Mouse (Mus musculus): ENCODE data around the gene Icam4. TPM values are rescaled to one million over a fixed set of nuclear protein-coding genes. Genes with fewer than 3 reads are reported as not detected.
"Not testable (repeated sequence)": the region's sequence is repeated elsewhere in the genome, so short reads cannot be mapped to it uniquely, and the experiment has no call there.

The Icam4 gene
- polyA plus RNA-seq, 1 experiment from 2014 or later, result 6.2 TPM

GRCm38 (mm10) chr9:21034481-21035085 is 5.4 kb downstream of the Icam4 start:
- no peaks in the 10 kb centered on the region for H3K36me3 ChIP-seq (ENCODE audit: control insufficient read depth, insufficient read depth, low read length)
- no peak overlapping the region for H3K4me3 ChIP-seq (ENCODE audit: low read depth, low read length)
- no peak overlapping the region for H3K27ac ChIP-seq (ENCODE audit: low read depth, low read length)
- no peaks in the 10 kb centered on the region for H3K9me3 ChIP-seq (ENCODE audit: control insufficient read depth, low read length)
- no peak overlapping the region for H3K9ac ChIP-seq (ENCODE audit: low read length)
- no peak for ATAC-seq (replicated peaks; ENCODE audit: low FRiP score)
- H3K4me2 ChIP-seq (ENCODE audit: low read depth, low read length, severe bottlenecking), result 0 out of 2 replicates have a peak overlapping the region, but pooled peaks have one; percentile 5
- H3K4me1 ChIP-seq (replicated peaks; ENCODE audit: control insufficient read depth, insufficient read depth, low read length), result peaks cover 27% of the 10 kb centered on the region
- 3% methylated on average over 17 of the region's 17 CpGs for WGBS
- H3K27me3 ChIP-seq (ENCODE audit: control insufficient read depth, insufficient read depth, low read length), result peaks cover 91% of the 10 kb centered on the region
- no peak for DNase-seq (ENCODE audit: low spot score)

DNA sequence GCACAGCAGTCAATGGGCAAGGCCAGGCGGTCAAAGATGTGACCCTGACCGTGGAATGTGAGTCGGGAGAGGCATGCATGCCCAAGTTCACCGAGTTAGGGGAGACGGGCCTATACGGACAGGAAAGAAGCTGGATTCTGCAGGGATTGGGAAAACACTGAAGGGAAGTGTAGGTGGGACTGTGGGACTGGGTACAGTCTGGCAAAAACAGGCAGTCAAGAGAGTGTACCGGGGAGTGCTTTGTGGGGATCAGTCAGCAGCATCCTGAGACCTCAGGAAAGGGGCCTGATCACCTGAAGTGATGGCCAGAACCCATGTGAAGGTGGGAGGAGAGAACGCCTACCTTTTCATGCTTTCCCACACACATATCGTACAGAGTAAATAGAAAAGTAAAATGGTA is 6.4 kb downstream of the Icam4 start:
- Histone ChIP-seq H3K4me3 (ENCODE audit: low read depth, low read length) (no peak overlapping the region), H3K9ac (ENCODE audit: low read length) (no peak overlapping the region), H3K27me3 (ENCODE audit: control insufficient read depth, insufficient read depth, low read length) (peaks cover 87% of the 10 kb centered on the region), H3K9me3 (ENCODE audit: control insufficient read depth, low read length) (no peaks in the 10 kb centered on the region), H3K27ac (ENCODE audit: low read depth, low read length) (no peak overlapping the region), H3K36me3 (ENCODE audit: control insufficient read depth, insufficient read depth, low read length) (no peaks in the 10 kb centered on the region), H3K4me1 (replicated peaks; ENCODE audit: control insufficient read depth, insufficient read depth, low read length) (peaks cover 25% of the 10 kb centered on the region), H3K4me2 (ENCODE audit: low read depth, low read length, severe bottlenecking) (no peak overlapping the region)
- WGBS, result 15% methylated on average over 9 of the region's 9 CpGs
- DNase-seq (ENCODE audit: low spot score) (no peak), ATAC-seq (replicated peaks; ENCODE audit: low FRiP score) (no peak)

- DNase-seq (ENCODE audit: low spot score) (no peak), ATAC-seq (replicated peaks; ENCODE audit: low FRiP score) (no peak)
- peaks cover 24% of the 10 kb centered on the region for H3K4me1 ChIP-seq (replicated peaks; ENCODE audit: control insufficient read depth, insufficient read depth, low read length)
- no peak overlapping the region for H3K27ac ChIP-seq (ENCODE audit: low read depth, low read length)
- peaks cover 84% of the 10 kb centered on the region for H3K27me3 ChIP-seq (ENCODE audit: control insufficient read depth, insufficient read depth, low read length)
- no peaks in the 10 kb centered on the region for H3K9me3 ChIP-seq (ENCODE audit: control insufficient read depth, low read length)
- H3K4me3 ChIP-seq (ENCODE audit: low read depth, low read length), result no peak overlapping the region
- H3K4me2 ChIP-seq (ENCODE audit: low read depth, low read length, severe bottlenecking), result no peak overlapping the region
- no peak overlapping the region for H3K9ac ChIP-seq (ENCODE audit: low read length)
- H3K36me3 ChIP-seq (ENCODE audit: control insufficient read depth, insufficient read depth, low read length), result no peaks in the 10 kb centered on the region
- 7% methylated on average over 20 of the region's 20 CpGs for WGBS
Observed at GRCm38 (mm10) chr9:21036161-21036560, 7.0 kb downstream of the Icam4 start.

- no peak overlapping the region for H3K27ac ChIP-seq (ENCODE audit: low read depth, low read length)
- H3K27me3 ChIP-seq (ENCODE audit: control insufficient read depth, insufficient read depth, low read length), result peaks cover 78% of the 10 kb centered on the region
- H3K4me1 ChIP-seq (replicated peaks; ENCODE audit: control insufficient read depth, insufficient read depth, low read length), result peaks cover 21% of the 10 kb centered on the region
- no peak overlapping the region for H3K4me3 ChIP-seq (ENCODE audit: low read depth, low read length)
- no peak overlapping the region for H3K4me2 ChIP-seq (ENCODE audit: low read depth, low read length, severe bottlenecking)
- 2% methylated on average over 22 of the region's 22 CpGs for WGBS
- no peaks in the 10 kb centered on the region for H3K36me3 ChIP-seq (ENCODE audit: control insufficient read depth, insufficient read depth, low read length)
- ATAC-seq (replicated peaks; ENCODE audit: low FRiP score) (no peak), DNase-seq (ENCODE audit: low spot score) (no peak)
- no peak overlapping the region for H3K9ac ChIP-seq (ENCODE audit: low read length)
- no peaks in the 10 kb centered on the region for H3K9me3 ChIP-seq (ENCODE audit: control insufficient read depth, low read length)
Observed at GRCm38 (mm10) chr9:21036666-21037065, 7.5 kb downstream of the Icam4 start.

DNA sequence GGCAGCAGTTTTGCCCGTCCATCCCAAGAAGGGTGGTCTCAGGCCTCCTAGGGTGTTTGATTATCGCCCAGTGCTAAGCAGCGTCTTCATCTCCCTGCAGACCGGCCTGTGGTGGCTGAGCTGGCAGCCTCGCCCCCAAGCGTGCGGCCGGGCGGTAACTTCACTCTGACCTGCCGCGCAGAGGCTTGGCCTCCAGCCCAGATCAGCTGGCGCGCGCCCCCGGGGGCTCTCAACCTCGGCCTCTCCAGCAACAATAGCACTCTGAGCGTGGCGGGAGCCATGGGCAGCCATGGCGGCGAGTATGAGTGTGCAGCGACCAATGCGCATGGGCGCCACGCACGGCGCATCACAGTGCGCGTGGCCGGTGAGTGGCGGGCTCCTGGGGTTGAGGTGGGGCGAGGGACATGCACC is 8.3 kb downstream of the Icam4 start:
- peaks cover 13% of the 10 kb centered on the region for H3K4me1 ChIP-seq (replicated peaks; ENCODE audit: control insufficient read depth, insufficient read depth, low read length)
- H3K4me3 ChIP-seq (ENCODE audit: low read depth, low read length), result peak overlapping the region; percentile 24
- WGBS, result under 1% methylated on average over 31 of the region's 31 CpGs
- no peaks in the 10 kb centered on the region for H3K9me3 ChIP-seq (ENCODE audit: control insufficient read depth, low read length)
- 0 out of 2 replicates have a peak, but pooled peaks have one; percentile 16 for ATAC-seq (replicated peaks; ENCODE audit: low FRiP score)
- peak overlapping the region; percentile 20; the same call in 1 of the 2 replicates for H3K9ac ChIP-seq (ENCODE audit: low read length)
- H3K27me3 ChIP-seq (ENCODE audit: control insufficient read depth, insufficient read depth, low read length), result peaks cover 70% of the 10 kb centered on the region
- no peaks in the 10 kb centered on the region for H3K36me3 ChIP-seq (ENCODE audit: control insufficient read depth, insufficient read depth, low read length)
- DNase-seq (ENCODE audit: low spot score), result peak; percentile 72
- H3K4me2 ChIP-seq (ENCODE audit: low read depth, low read length, severe bottlenecking), result peak overlapping the region; percentile 49
- no peak overlapping the region for H3K27ac ChIP-seq (ENCODE audit: low read depth, low read length)

DNA sequence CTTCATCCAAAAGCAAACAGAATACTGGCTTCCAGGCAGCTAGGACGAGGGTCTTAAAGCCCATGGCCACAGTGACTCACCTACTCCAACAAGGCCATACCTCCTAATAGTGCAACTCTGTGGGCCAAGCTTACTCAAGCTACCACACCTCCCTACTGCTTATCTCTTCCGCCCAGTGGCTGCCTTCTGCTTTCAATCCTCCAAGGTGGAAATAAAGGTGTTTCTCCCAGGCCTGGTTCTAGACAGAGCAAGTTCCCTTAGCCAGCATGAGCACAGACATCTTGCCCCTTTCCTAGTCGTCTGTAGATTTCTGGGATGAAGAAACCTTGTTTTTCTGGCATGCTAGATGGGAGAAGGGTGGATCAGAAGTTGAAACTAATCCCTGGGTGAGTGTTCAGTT is 10.6 kb downstream of the Icam4 start:
- Histone ChIP-seq H3K27ac (ENCODE audit: low read depth, low read length) (no peak overlapping the region), H3K4me2 (ENCODE audit: low read depth, low read length, severe bottlenecking) (no peak overlapping the region), H3K9ac (ENCODE audit: low read length) (no peak overlapping the region), H3K36me3 (ENCODE audit: control insufficient read depth, insufficient read depth, low read length) (no peaks in the 10 kb centered on the region), H3K9me3 (ENCODE audit: control insufficient read depth, low read length) (no peaks in the 10 kb centered on the region), H3K4me1 (replicated peaks; ENCODE audit: control insufficient read depth, insufficient read depth, low read length) (peaks cover 6% of the 10 kb centered on the region; the same call in 1 of the 2 replicates), H3K27me3 (ENCODE audit: control insufficient read depth, insufficient read depth, low read length) (peaks cover 48% of the 10 kb centered on the region), H3K4me3 (ENCODE audit: low read depth, low read length) (no peak overlapping the region)
- WGBS, result 74% methylated on average over 3 of the region's 3 CpGs
- DNase-seq (ENCODE audit: low spot score) (no peak), ATAC-seq (replicated peaks; ENCODE audit: low FRiP score) (no peak)

GRCm38 (mm10) chr9:21041308-21041707 is 12.1 kb downstream of the Icam4 start:
- Histone ChIP-seq H3K36me3 (ENCODE audit: control insufficient read depth, insufficient read depth, low read length) (no peaks in the 10 kb centered on the region), H3K27me3 (ENCODE audit: control insufficient read depth, insufficient read depth, low read length) (peaks cover 33% of the 10 kb centered on the region), H3K27ac (ENCODE audit: low read depth, low read length) (no peak overlapping the region), H3K4me3 (ENCODE audit: low read depth, low read length) (no peak overlapping the region), H3K4me2 (ENCODE audit: low read depth, low read length, severe bottlenecking) (no peak overlapping the region), H3K9me3 (ENCODE audit: control insufficient read depth, low read length) (no peaks in the 10 kb centered on the region), H3K4me1 (replicated peaks; ENCODE audit: control insufficient read depth, insufficient read depth, low read length) (peaks cover 4% of the 10 kb centered on the region; the same call in 1 of the 2 replicates), H3K9ac (ENCODE audit: low read length) (no peak overlapping the region)
- WGBS, result 42% methylated on average over 4 of the region's 4 CpGs
- ATAC-seq (replicated peaks; ENCODE audit: low FRiP score) (no peak), DNase-seq (ENCODE audit: low spot score) (no peak)

DNA sequence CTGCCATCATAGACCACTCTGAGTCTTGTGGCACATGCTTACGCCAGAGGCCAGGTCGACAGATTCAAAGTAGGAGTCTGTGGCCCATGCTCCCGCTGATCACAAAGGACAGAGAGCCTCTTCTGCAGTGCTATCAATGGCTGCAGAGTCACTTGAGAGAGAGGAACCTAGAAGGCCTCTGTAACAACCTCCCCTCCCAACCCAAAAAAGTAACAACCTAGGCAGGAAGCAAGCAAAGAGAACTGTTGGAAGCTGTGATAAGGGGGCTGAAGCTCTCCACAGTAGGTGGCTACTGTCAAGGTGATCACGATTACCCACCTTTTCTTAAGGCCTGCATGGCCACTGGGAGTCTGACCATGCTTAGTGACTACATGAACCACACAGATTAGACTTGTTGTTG is 14.4 kb downstream of the Icam4 start:
- Histone ChIP-seq H3K9ac (ENCODE audit: low read length) (no peak overlapping the region), H3K36me3 (ENCODE audit: control insufficient read depth, insufficient read depth, low read length) (no peaks in the 10 kb centered on the region), H3K4me1 (replicated peaks; ENCODE audit: control insufficient read depth, insufficient read depth, low read length) (no peaks in the 10 kb centered on the region), H3K27ac (ENCODE audit: low read depth, low read length) (no peak overlapping the region), H3K9me3 (ENCODE audit: control insufficient read depth, low read length) (no peaks in the 10 kb centered on the region), H3K4me3 (ENCODE audit: low read depth, low read length) (no peak overlapping the region), H3K27me3 (ENCODE audit: control insufficient read depth, insufficient read depth, low read length) (peaks cover 10% of the 10 kb centered on the region), H3K4me2 (ENCODE audit: low read depth, low read length, severe bottlenecking) (no peak overlapping the region)
- ATAC-seq (replicated peaks; ENCODE audit: low FRiP score) (no peak), DNase-seq (ENCODE audit: low spot score) (no peak)
- 80% methylated on average over 4 of the region's 4 CpGs for WGBS

DNA sequence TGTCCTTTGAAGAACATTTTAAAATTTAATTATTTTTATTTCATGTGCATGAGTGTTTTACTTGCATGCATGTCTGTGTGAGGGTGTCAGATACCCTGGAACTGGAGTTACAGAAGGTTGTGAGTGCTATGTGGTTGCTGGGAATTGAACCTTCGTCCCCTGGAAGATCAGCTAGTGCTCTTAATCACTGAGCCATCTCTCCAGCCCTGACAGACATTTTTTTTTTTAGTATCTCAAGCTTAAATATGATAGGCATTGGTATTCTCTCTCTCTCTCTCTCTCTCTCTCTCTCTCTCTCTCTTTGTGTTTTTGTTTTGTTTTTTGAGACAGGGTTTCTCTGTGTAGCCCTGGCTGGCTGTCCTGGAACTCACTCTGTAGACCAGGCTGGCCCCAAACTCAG is 15.6 kb downstream of the Icam4 start:
- not testable (repeated sequence) for ATAC-seq (replicated peaks; ENCODE audit: low FRiP score); H3K4me2 ChIP-seq (ENCODE audit: low read depth, low read length, severe bottlenecking); H3K36me3 ChIP-seq (ENCODE audit: control insufficient read depth, insufficient read depth, low read length); H3K9me3 ChIP-seq (ENCODE audit: control insufficient read depth, low read length); H3K27ac ChIP-seq (ENCODE audit: low read depth, low read length); H3K9ac ChIP-seq (ENCODE audit: low read length); H3K4me3 ChIP-seq (ENCODE audit: low read depth, low read length); H3K4me1 ChIP-seq (replicated peaks; ENCODE audit: control insufficient read depth, insufficient read depth, low read length); H3K27me3 ChIP-seq (ENCODE audit: control insufficient read depth, insufficient read depth, low read length); DNase-seq (ENCODE audit: low spot score)
- WGBS, result 69% methylated on average over 1 of the region's 1 CpGs

Measured in forebrain, embryonic 11.5 days (tissue).